11 mouse cellular contexts compared by ENCODE assay signal in the genomic region with DNA sequence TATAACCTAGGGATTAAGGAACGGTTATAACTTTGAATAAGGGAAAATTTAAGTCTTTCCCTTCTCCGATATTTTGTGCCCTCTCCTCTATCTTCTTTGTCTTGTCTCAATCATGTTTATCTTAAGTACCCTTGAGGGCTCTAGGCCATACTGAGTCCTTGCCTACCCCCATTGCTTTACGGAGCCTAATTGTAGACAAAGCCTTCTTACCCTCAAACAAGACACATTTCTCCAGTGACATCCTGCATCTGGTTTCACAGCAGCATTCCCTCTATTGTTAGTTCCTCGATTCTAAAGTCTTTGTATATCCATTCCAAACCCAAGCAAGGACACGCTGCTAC.
DNase-seq lines count a peak whose midpoint lies in the region; ATAC-seq and TF ChIP-seq lines count a peak whose summit lies in the region.
"Had no signal": no experiment of that assay in that cellular context is flagged by ENCODE, and none has a peak within 500 bp of the region (broad histone marks: within the 10 kb centered on the region; RNA-seq: fewer than 3 reads in every experiment).

No protein-coding gene starts in this region.

- H3K27me3 ChIP-seq in hindbrain, embryonic 13.5 days = no peaks in the 10 kb centered on the region
- H3K27me3 ChIP-seq in hindbrain, postnatal 0 days (ENCODE audit: insufficient read depth, low read length) = no peaks in the 10 kb centered on the region
- no peaks in the 10 kb centered on the region for H3K27me3 ChIP-seq in midbrain, embryonic 13.5 days
- H3K27me3 ChIP-seq in midbrain, embryonic 10.5 days (ENCODE audit: low read depth, poor library complexity, severe bottlenecking) = no peaks in the 10 kb centered on the region
- H3K27me3 ChIP-seq in forebrain, embryonic 16.5 days (replicated peaks; ENCODE audit: control insufficient read depth, insufficient read depth, low read length) = no peaks in the 10 kb centered on the region
- H3K27me3 ChIP-seq in neural tube, embryonic 14.5 days (ENCODE audit: control insufficient read depth, insufficient read depth, low read length) = no peaks in the 10 kb centered on the region
- H3K27me3 ChIP-seq: liver, embryonic 12.5 days had no signal

- H3K4me2 ChIP-seq in hindbrain, embryonic 13.5 days = no peak overlapping the region
- H3K4me2 ChIP-seq in hindbrain, postnatal 0 days (ENCODE audit: low read depth, low read length) = no peak overlapping the region
- no peak overlapping the region for H3K4me2 ChIP-seq in midbrain, embryonic 13.5 days (replicated peaks)
- H3K4me2 ChIP-seq in forebrain, embryonic 16.5 days (ENCODE audit: low read length) = no peak overlapping the region
- no peak overlapping the region for H3K4me2 ChIP-seq in neural tube, embryonic 14.5 days (ENCODE audit: low read depth, low read length)
- H3K4me2 ChIP-seq: liver, embryonic 12.5 days had no signal

- H3K27ac ChIP-seq in hindbrain, embryonic 13.5 days = no peak overlapping the region
- no peak overlapping the region for H3K27ac ChIP-seq in hindbrain, postnatal 0 days
- no peak overlapping the region for H3K27ac ChIP-seq in midbrain, embryonic 13.5 days
- H3K27ac ChIP-seq in midbrain, embryonic 10.5 days (replicated peaks) = no peak overlapping the region
- H3K27ac ChIP-seq in forebrain, embryonic 16.5 days (ENCODE audit: low read length) = no peak overlapping the region
- H3K27ac ChIP-seq in neural tube, embryonic 14.5 days (ENCODE audit: low read depth, low read length) = no peak overlapping the region
- H3K27ac ChIP-seq: liver, embryonic 12.5 days had no signal

- H3K4me1 ChIP-seq in hindbrain, embryonic 13.5 days (replicated peaks) = no peaks in the 10 kb centered on the region; the same call in 1 of the 2 replicates
- no peaks in the 10 kb centered on the region for H3K4me1 ChIP-seq in hindbrain, postnatal 0 days (ENCODE audit: insufficient read depth, low read length)
- H3K4me1 ChIP-seq in midbrain, embryonic 13.5 days (replicated peaks) = no peaks in the 10 kb centered on the region
- no peaks in the 10 kb centered on the region for H3K4me1 ChIP-seq in midbrain, embryonic 10.5 days
- peaks cover 4% of the 10 kb centered on the region; the same call in 1 of the 2 replicates for H3K4me1 ChIP-seq in forebrain, embryonic 16.5 days (replicated peaks; ENCODE audit: control insufficient read depth, insufficient read depth, low read length)
- H3K4me1 ChIP-seq in neural tube, embryonic 14.5 days (ENCODE audit: control insufficient read depth, insufficient read depth, low read length) = no peaks in the 10 kb centered on the region

- H3K36me3 ChIP-seq in hindbrain, embryonic 13.5 days = no peaks in the 10 kb centered on the region
- H3K36me3 ChIP-seq in hindbrain, postnatal 0 days (ENCODE audit: insufficient read depth, low read length) = no peaks in the 10 kb centered on the region
- no peaks in the 10 kb centered on the region for H3K36me3 ChIP-seq in midbrain, embryonic 13.5 days
- H3K36me3 ChIP-seq in midbrain, embryonic 10.5 days = no peaks in the 10 kb centered on the region
- H3K36me3 ChIP-seq in forebrain, embryonic 16.5 days (ENCODE audit: control insufficient read depth, insufficient read depth) = no peaks in the 10 kb centered on the region
- no peaks in the 10 kb centered on the region for H3K36me3 ChIP-seq in neural tube, embryonic 14.5 days (ENCODE audit: control insufficient read depth, insufficient read depth, low read length)
- H3K36me3 ChIP-seq: liver, embryonic 12.5 days had no signal

- peak; percentile 43; the same call in 1 of the 2 replicates for ATAC-seq in hindbrain, embryonic 13.5 days (ENCODE audit: low FRiP score)
- no peak; the same call in 1 of the 2 replicates for ATAC-seq in hindbrain, postnatal 0 days
- ATAC-seq in midbrain, embryonic 13.5 days = peak; percentile 49
- ATAC-seq in forebrain, embryonic 16.5 days = peak; percentile 37; the same call in 1 of the 2 replicates
- 0 out of 2 replicates have a peak, but pooled peaks have one; percentile 18 for ATAC-seq in neural tube, embryonic 14.5 days (ENCODE audit: low read depth)
- no peak for ATAC-seq in frontal cortex, adult (ENCODE audit: low TSS enrichment)

- no peaks in the 10 kb centered on the region for H3K9me3 ChIP-seq in hindbrain, embryonic 13.5 days
- H3K9me3 ChIP-seq in hindbrain, postnatal 0 days (ENCODE audit: low read length) = no peaks in the 10 kb centered on the region
- H3K9me3 ChIP-seq in midbrain, embryonic 13.5 days = no peaks in the 10 kb centered on the region
- H3K9me3 ChIP-seq in midbrain, embryonic 10.5 days (replicated peaks) = no peaks in the 10 kb centered on the region
- H3K9me3 ChIP-seq in forebrain, embryonic 16.5 days (ENCODE audit: control insufficient read depth, low read length) = no peaks in the 10 kb centered on the region
- H3K9me3 ChIP-seq in neural tube, embryonic 14.5 days (ENCODE audit: control insufficient read depth, low read length) = no peaks in the 10 kb centered on the region
- H3K9me3 ChIP-seq: liver, embryonic 12.5 days had no signal

- H3K9ac ChIP-seq in hindbrain, embryonic 13.5 days = no peak overlapping the region
- H3K9ac ChIP-seq in hindbrain, postnatal 0 days (replicated peaks; ENCODE audit: low read length) = no peak overlapping the region
- no peak overlapping the region for H3K9ac ChIP-seq in midbrain, embryonic 13.5 days (replicated peaks)
- no peak overlapping the region for H3K9ac ChIP-seq in forebrain, embryonic 16.5 days (replicated peaks; ENCODE audit: low read depth, low read length)
- no peak overlapping the region for H3K9ac ChIP-seq in neural tube, embryonic 14.5 days (replicated peaks; ENCODE audit: low read depth, low read length)
- H3K9ac ChIP-seq: liver, embryonic 12.5 days had no signal

- TF ChIP-seq CTCF in hindbrain, postnatal 0 days (IDR thresholded peaks at IDR 0.05; ENCODE audit: low read depth) = no peak

- no peak overlapping the region for H3K4me3 ChIP-seq in hindbrain, embryonic 13.5 days
- H3K4me3 ChIP-seq in hindbrain, postnatal 0 days (ENCODE audit: low read length) = no peak overlapping the region
- no peak overlapping the region for H3K4me3 ChIP-seq in midbrain, embryonic 13.5 days (replicated peaks)
- H3K4me3 ChIP-seq in midbrain, embryonic 10.5 days = no peak overlapping the region
- no peak overlapping the region for H3K4me3 ChIP-seq in forebrain, embryonic 16.5 days (replicated peaks; ENCODE audit: low read length)
- H3K4me3 ChIP-seq in neural tube, embryonic 14.5 days (ENCODE audit: low read depth, low read length) = no peak overlapping the region
- H3K4me3 ChIP-seq: liver, embryonic 12.5 days had no signal

- no peak for DNase-seq in hindbrain, postnatal 0 days (ENCODE audit: low spot score)
- no peak for DNase-seq in midbrain, embryonic 10.5 days (ENCODE audit: low spot score)
- no peak for DNase-seq in right cerebral cortex, postnatal 25 days
- DNase-seq: left cerebral cortex, postnatal 4 days; spleen, adult 18-20 months had no signal

- WGBS in hindbrain, embryonic 13.5 days = 53% methylated on average over 5 of the region's 5 CpGs
- 50% methylated on average over 5 of the region's 5 CpGs for WGBS in hindbrain, postnatal 0 days
- 53% methylated on average over 5 of the region's 5 CpGs for WGBS in midbrain, embryonic 13.5 days
- WGBS in midbrain, embryonic 10.5 days = 48% methylated on average over 5 of the region's 5 CpGs
- 43% methylated on average over 5 of the region's 5 CpGs for WGBS in forebrain, embryonic 16.5 days
- WGBS in neural tube, embryonic 14.5 days = 50% methylated on average over 5 of the region's 5 CpGs

Comparison
In these comparisons a context has a peak if more than half of its experiments do, and no peak if none do; other contexts are left out.
1. ATAC-seq: peak in hindbrain, embryonic 13.5 days (single experiment), midbrain, embryonic 13.5 days (single experiment), forebrain, embryonic 16.5 days (single experiment) and neural tube, embryonic 14.5 days (single experiment); none in hindbrain, postnatal 0 days (single experiment) and frontal cortex, adult (single experiment).